Mouse (Mus musculus): Measurements from ENCODE around the gene Vmn1r128. TPM values are rescaled to one million over a fixed set of nuclear protein-coding genes. Genes with fewer than 3 reads are reported as not detected.
"Not testable (repeated sequence)": the region's sequence is repeated elsewhere in the genome, so short reads cannot be mapped to it uniquely, and the experiment has no call there.

Gene Vmn1r128
- polyA plus RNA-seq (2012; fragmentation: generic; extraction: Trizol): not detected
- long read RNA-seq, experiment 1: 0 reads
- long read RNA-seq, experiment 2: 0 reads

DNA sequence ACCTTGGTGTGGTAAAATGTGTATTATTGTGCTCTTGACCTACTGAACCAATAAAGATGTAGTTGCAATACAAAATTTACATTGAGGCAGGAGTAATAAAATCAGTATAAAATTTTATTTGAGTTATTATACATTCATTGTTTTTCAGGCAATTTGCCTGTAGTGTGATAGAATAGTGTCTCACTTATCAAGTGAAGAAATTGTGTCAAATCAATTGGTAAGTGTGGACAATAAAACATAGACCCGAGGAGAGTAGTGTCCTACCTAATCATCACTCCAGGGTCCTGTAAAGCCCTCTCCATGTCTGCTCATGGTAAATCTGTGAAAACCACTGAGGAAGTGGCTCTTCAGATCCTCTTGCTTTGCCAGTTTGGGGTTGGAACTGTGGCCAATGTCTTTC is at the start of gene Vmn1r128:
Vmn1r128 (plus strand) TSS at position 301 of the 400 bp plus-strand sequence.
- not testable (repeated sequence) for H3K79me3 ChIP-seq (ENCODE audit: low read depth); H3K36me3 ChIP-seq (ENCODE audit: control insufficient read depth, insufficient read depth); H3ac ChIP-seq (ENCODE audit: control insufficient read depth, insufficient read length, low read depth); H3K4me3 ChIP-seq (ENCODE audit: insufficient read depth, poor library complexity, severe bottlenecking); H3K27me3 ChIP-seq (ENCODE audit: control insufficient read depth, insufficient read depth, insufficient read length); H3K79me2 ChIP-seq (ENCODE audit: control insufficient read depth, insufficient read depth)

DNA sequence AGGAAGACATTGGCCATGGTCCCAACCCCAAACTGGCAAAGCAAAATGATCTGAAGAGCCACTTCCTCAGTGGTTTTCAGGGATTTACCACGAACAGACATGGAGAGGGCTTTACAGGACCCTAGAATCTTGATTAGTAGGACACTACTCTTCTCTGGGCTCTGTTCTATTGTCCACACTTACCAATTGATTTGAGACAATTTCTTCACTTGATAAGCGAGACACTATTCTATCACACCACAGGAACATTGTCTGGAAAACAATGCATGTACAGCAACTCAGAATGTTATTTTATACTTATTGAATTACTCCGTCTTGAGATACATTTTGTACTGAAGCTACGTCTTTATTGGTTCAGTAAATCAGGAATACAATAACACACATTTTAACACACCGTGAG is 47.8 kb upstream of the Vmn1r128 start, which contains the start of gene Vmn1r126:
Vmn1r126 (minus strand) TSS at position 101 of the 400 bp plus-strand sequence.
- not testable (repeated sequence) for H3K79me2 ChIP-seq (ENCODE audit: control insufficient read depth, insufficient read depth); H3K36me3 ChIP-seq (ENCODE audit: control insufficient read depth, insufficient read depth); H3K79me3 ChIP-seq (ENCODE audit: low read depth); H3ac ChIP-seq (ENCODE audit: control insufficient read depth, insufficient read length, low read depth); H3K27me3 ChIP-seq (ENCODE audit: control insufficient read depth, insufficient read depth, insufficient read length); H3K4me3 ChIP-seq (ENCODE audit: insufficient read depth, poor library complexity, severe bottlenecking)

DNA sequence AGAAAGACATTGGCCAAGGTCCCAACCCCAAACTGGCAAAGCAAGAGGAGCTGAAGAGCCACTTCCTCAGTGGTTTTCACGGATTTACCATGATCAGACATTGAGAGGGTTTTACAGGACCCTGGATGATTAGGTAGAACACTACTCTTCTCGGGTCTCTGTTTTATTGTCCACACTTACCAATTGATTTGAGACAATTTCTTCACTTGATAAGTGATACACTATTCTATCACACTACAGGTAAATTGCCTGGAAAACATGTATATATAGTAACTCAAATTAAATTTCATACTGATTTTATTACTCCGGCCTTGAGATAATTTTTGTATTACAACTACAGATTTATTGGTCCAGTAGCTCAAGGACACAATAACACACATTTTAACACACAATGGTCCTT is 29.4 kb upstream of the Vmn1r128 start, which contains the start of gene Vmn1r127:
Vmn1r127 (minus strand) TSS at position 101 of the 400 bp plus-strand sequence.
- H3K27me3 ChIP-seq (ENCODE audit: control insufficient read depth, insufficient read depth, insufficient read length); H3K79me2 ChIP-seq (ENCODE audit: control insufficient read depth, insufficient read depth); H3K4me3 ChIP-seq (ENCODE audit: insufficient read depth, poor library complexity, severe bottlenecking); H3K36me3 ChIP-seq (ENCODE audit: control insufficient read depth, insufficient read depth); H3ac ChIP-seq (ENCODE audit: control insufficient read depth, insufficient read length, low read depth); H3K79me3 ChIP-seq (ENCODE audit: low read depth): not testable (repeated sequence)

DNA sequence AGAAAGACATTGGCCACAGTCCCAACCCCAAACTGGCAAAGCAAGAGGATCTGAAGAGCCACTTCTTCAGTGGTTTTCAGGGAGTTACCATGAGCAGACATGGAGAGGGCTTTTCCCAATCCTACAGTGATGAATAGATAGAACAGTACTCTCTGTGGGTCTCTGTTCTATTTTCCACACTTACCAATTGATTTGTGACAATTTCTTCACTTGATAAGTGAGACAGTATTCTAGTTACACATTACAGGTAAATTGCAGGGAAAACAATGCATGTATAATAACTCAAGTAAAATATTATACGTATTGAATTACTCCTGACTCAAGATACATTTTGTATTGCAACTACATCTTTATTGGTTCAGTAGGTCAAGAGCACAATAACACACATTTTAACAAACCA is 12.0 kb downstream of the Vmn1r128 start, which contains the start of gene Vmn1r129:
Vmn1r129 (minus strand) TSS at position 101 of the 400 bp plus-strand sequence.
- H3K36me3 ChIP-seq (ENCODE audit: control insufficient read depth, insufficient read depth); H3K79me3 ChIP-seq (ENCODE audit: low read depth); H3ac ChIP-seq (ENCODE audit: control insufficient read depth, insufficient read length, low read depth); H3K79me2 ChIP-seq (ENCODE audit: control insufficient read depth, insufficient read depth); H3K27me3 ChIP-seq (ENCODE audit: control insufficient read depth, insufficient read depth, insufficient read length); H3K4me3 ChIP-seq (ENCODE audit: insufficient read depth, poor library complexity, severe bottlenecking): not testable (repeated sequence)

Other genes with a start within 250 kb of the Vmn1r128 start
- not detected for gene Vmn1r122, start 215.2 kb upstream of the Vmn1r128 start, polyA plus RNA-seq (2012; fragmentation: generic; extraction: Trizol)
- gene Vmn1r123, start 187.2 kb upstream of the Vmn1r128 start, polyA plus RNA-seq (2012; fragmentation: generic; extraction: Trizol): not detected
- not detected for gene Gm5157, start 158.9 kb upstream of the Vmn1r128 start, polyA plus RNA-seq (2012; fragmentation: generic; extraction: Trizol)
- not detected for gene Vmn1r124, start 88.8 kb upstream of the Vmn1r128 start, polyA plus RNA-seq (2012; fragmentation: generic; extraction: Trizol)
- not detected for gene Vmn1r125, start 77.2 kb upstream of the Vmn1r128 start, polyA plus RNA-seq (2012; fragmentation: generic; extraction: Trizol)
- not detected for gene Vmn1r126, start 47.9 kb upstream of the Vmn1r128 start, polyA plus RNA-seq (2012; fragmentation: generic; extraction: Trizol)
- gene Vmn1r127, start 29.5 kb upstream of the Vmn1r128 start, polyA plus RNA-seq (2012; fragmentation: generic; extraction: Trizol): not detected
- gene Vmn1r129, start 11.9 kb downstream of the Vmn1r128 start, polyA plus RNA-seq (2012; fragmentation: generic; extraction: Trizol): not detected
- gene Gm6882, start 83.4 kb downstream of the Vmn1r128 start, polyA plus RNA-seq (2012; fragmentation: generic; extraction: Trizol): not detected
- gene Vmn1r130, start 162.4 kb downstream of the Vmn1r128 start, polyA plus RNA-seq (2012; fragmentation: generic; extraction: Trizol): not detected
- not detected for gene Vmn1r131, start 196.7 kb downstream of the Vmn1r128 start, polyA plus RNA-seq (2012; fragmentation: generic; extraction: Trizol)